Mouse (Mus musculus) MEL (cell line): ENCODE results near the gene Tcte2.

Source experiments
- CTCF ChIP-seq, 3 experiments: IDR thresholded peaks in 2 of 3; conservative IDR thresholded peaks in 1 of 3; 2 replicates each; pipeline ENCODE4 v1.5.1; 2011 to 2012; ENCODE audit warnings: low read length in 3 of 3, low read depth in 2 of 3, mild to moderate bottlenecking in 2 of 3, improper control_type of control experiment in 1 of 3, inconsistent platforms in 1 of 3, mixed read lengths in 1 of 3, moderate library complexity in 1 of 3; ENCODE audit not compliant: control insufficient read depth in 1 of 3, insufficient read depth in 1 of 3, poor library complexity in 1 of 3, severe bottlenecking in 1 of 3
- E2F4 ChIP-seq: IDR thresholded peaks from 2 replicates; pipeline ENCODE4 v1.6.1; 2011; ENCODE audit warnings: low read depth, low read length, improper control_type of control experiment, borderline replicate concordance
- EP300 ChIP-seq, 2 experiments: IDR thresholded peaks; 2 replicates each; pipeline ENCODE4 v1.6.1; 2011; ENCODE audit warnings: improper control_type of control experiment in 2 of 2, low read length in 2 of 2, low read depth in 1 of 2, mild to moderate bottlenecking in 1 of 2
- GABPA ChIP-seq: IDR thresholded peaks from 2 replicates; pipeline ENCODE4 v1.6.1; 2012; ENCODE audit warnings: low read depth, mild to moderate bottlenecking, inconsistent platforms, low read length, improper control_type of control experiment, moderate library complexity
- GATA1 ChIP-seq: IDR thresholded peaks from 2 replicates; pipeline ENCODE4 v1.6.1; 2011; ENCODE audit warnings: low read depth, low read length, improper control_type of control experiment
- MEF2A ChIP-seq: IDR thresholded peaks from 2 replicates; pipeline ENCODE4 v1.6.1; 2014; ENCODE audit warnings: low read depth, mild to moderate bottlenecking, inconsistent platforms, low read length, improper control_type of control experiment; ENCODE audit not compliant: poor library complexity, insufficient replicate concordance, severe bottlenecking; ENCODE audit errors: extremely low read depth
- POLR2A ChIP-seq, 2 experiments: IDR thresholded peaks; 2 replicates each; pipeline ENCODE4 v1.6.1; 2011 to 2012; ENCODE audit warnings: low read length in 2 of 2, mild to moderate bottlenecking in 2 of 2, control low read depth in 1 of 2, improper control_type of control experiment in 1 of 2, low read depth in 1 of 2, moderate library complexity in 1 of 2; ENCODE audit not compliant: control insufficient read depth in 1 of 2, insufficient read depth in 1 of 2, poor library complexity in 1 of 2
- SIN3A ChIP-seq: IDR thresholded peaks from 2 replicates; pipeline ENCODE4 v1.6.1; 2012; ENCODE audit warnings: low read length, improper control_type of control experiment, inconsistent platforms
- TAL1 ChIP-seq: IDR thresholded peaks from 2 replicates; pipeline ENCODE4 v1.6.1; 2012; ENCODE audit warnings: mild to moderate bottlenecking, inconsistent platforms, low read length, moderate library complexity, mixed read lengths
- USF1 ChIP-seq: IDR thresholded peaks from 2 replicates; pipeline ENCODE4 v1.6.1; 2014; ENCODE audit warnings: low read depth, mild to moderate bottlenecking, inconsistent platforms, low read length, improper control_type of control experiment, moderate library complexity
- ZC3H11A ChIP-seq: IDR thresholded peaks from 2 replicates; pipeline ENCODE4 v1.6.1; 2012; ENCODE audit warnings: low read depth, mild to moderate bottlenecking, inconsistent platforms, low read length, improper control_type of control experiment
- ZNF384 ChIP-seq: IDR thresholded peaks from 2 replicates; pipeline ENCODE4 v1.6.1; 2012; ENCODE audit warnings: low read depth, mild to moderate bottlenecking, inconsistent platforms, low read length, improper control_type of control experiment

DNA sequence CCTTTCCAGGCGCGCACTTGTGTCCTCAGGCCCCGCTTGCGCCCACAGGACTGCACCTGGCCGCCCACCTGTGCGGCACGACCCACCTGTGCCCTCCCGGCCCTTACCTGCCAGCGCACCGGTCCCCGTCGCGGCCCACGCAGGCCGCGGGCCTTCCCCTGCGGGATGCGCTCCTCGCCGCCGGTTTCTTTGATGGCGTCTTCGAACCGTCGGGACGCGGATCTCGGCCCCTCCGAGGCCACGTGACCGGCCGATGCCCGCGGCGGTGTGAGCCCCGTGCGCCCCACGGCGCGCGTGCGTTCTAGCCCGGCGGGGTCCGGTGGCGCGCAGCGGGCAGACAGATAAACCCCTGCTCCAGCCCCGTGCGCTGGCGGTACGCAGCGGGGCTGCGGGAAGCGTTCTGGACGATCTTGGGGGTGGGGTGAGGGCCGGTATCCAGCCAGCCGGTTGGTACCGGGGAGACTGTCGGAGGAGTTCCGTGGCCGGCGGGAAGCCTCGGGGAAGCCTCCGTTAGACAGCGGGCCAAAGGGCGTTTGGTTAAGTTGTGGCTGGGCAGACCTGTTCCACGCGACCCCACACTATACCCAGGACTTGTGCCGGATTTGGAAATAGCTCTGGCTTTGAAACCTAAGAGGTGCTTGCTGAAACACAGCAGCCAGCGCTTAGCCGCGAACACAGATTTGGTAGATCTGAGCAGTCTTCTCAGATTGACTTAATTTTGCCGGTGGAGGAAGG lies at the start of gene Tcte2:
- TF ChIP-seq CTCF (IDR thresholded peaks at IDR 0.05 in 2 of 3, conservative IDR thresholded peaks at IDR 0.05 in 1 of 3; ENCODE audit: control insufficient read depth in 1 of 3, insufficient read depth in 1 of 3, low read depth in 2 of 3, low read length in 3 of 3, poor library complexity in 1 of 3, severe bottlenecking in 1 of 3) (no peak), GABPA (no peak), POLR2A (IDR thresholded peaks at IDR 0.05; ENCODE audit: control insufficient read depth in 1 of 2, insufficient read depth in 1 of 2, low read depth in 1 of 2, low read length in 2 of 2, poor library complexity in 1 of 2) (no peak), EP300 (IDR thresholded peaks at IDR 0.05; ENCODE audit: low read depth in 1 of 2, low read length in 2 of 2) (no peak), SIN3A (no peak), MEF2A (no peak), ZC3H11A (no peak), GATA1 (no peak), ZNF384 (no peak), USF1 (no peak), TAL1 (no peak), E2F4 (no peak)
